Mouse (Mus musculus) midbrain, embryonic 15.5 days (tissue): ENCODE results near the gene Jarid2. TPM values are rescaled to one million over a fixed set of nuclear protein-coding genes. Genes with fewer than 3 reads are reported as not detected.
"Not testable (repeated sequence)": the region's sequence is repeated elsewhere in the genome, so short reads cannot be mapped to it uniquely, and the experiment has no call there.

Experiments used
- ATAC-seq: fragments of 200-750 bp; cut with Nextera tagmentation; replicated peaks from 2 replicates; pipeline ENCODE4 v1.8.0; 2017; ENCODE audit warnings: moderate TSS enrichment
- H3K27ac ChIP-seq: fragments of 300-500 bp; sonication (generic); 2 replicates; pipeline ENCODE4 v1.5.1; 2015; ENCODE audit warnings: mild to moderate bottlenecking, inconsistent platforms
- H3K27me3 ChIP-seq: fragments of 300-500 bp; sonication (generic); replicated peaks from 2 replicates; pipeline ENCODE4 v1.6.1; 2015; ENCODE audit warnings: inconsistent platforms
- H3K36me3 ChIP-seq: fragments of 300-500 bp; sonication (generic); replicated peaks from 2 replicates; pipeline ENCODE4 v1.6.1; 2015; ENCODE audit warnings: inconsistent platforms
- H3K4me1 ChIP-seq: fragments of 300-500 bp; sonication (generic); 2 replicates; pipeline ENCODE4 v1.6.1; 2015; ENCODE audit warnings: inconsistent platforms
- H3K4me2 ChIP-seq: fragments of 300-500 bp; sonication (generic); 2 replicates; pipeline ENCODE4 v1.6.1; 2015; ENCODE audit warnings: inconsistent platforms, mild to moderate bottlenecking, moderate library complexity
- H3K4me3 ChIP-seq: fragments of 300-500 bp; sonication (generic); 2 replicates; pipeline ENCODE4 v1.5.1; 2015; ENCODE audit warnings: mild to moderate bottlenecking, inconsistent platforms
- H3K9ac ChIP-seq: fragments of 300-500 bp; sonication (generic); 2 replicates; pipeline ENCODE4 v1.6.1; 2015; ENCODE audit warnings: mild to moderate bottlenecking, inconsistent platforms
- H3K9me3 ChIP-seq: fragments of 300-500 bp; sonication (generic); 2 replicates; pipeline ENCODE4 v1.6.1; 2016; ENCODE audit warnings: inconsistent platforms
- WGBS: fragments of 180-500 bp; shearing (Covaris S2); methylation state at CpG from one replicate; pipeline ENCODE4 v1.1.7; 2015; ENCODE audit warnings: mixed read lengths; 5-methylcytosine and 5-hydroxymethylcytosine counted together
- polyA plus RNA-seq: library from polyadenylated mRNA; unstranded; fragments of >200 nt; fragmentation: Nextera tagmentation; extraction: Ambion mirVana; gene quantifications from 2 replicates; pipeline ENCODE4 v1.2.1, GENCODE M21; 2015

The Jarid2 gene
- polyA plus RNA-seq, 1 experiment from 2014 or later, result 44.7 TPM

- no peak for ATAC-seq
- WGBS, result 76% methylated on average over 5 of the region's 5 CpGs
- Histone ChIP-seq H3K36me3 (no peaks in the 10 kb centered on the region), H3K4me2 (no peak overlapping the region), H3K27me3 (no peaks in the 10 kb centered on the region), H3K4me1 (no peaks in the 10 kb centered on the region), H3K27ac (no peak overlapping the region), H3K9me3 (no peaks in the 10 kb centered on the region), H3K4me3 (no peak overlapping the region), H3K9ac (no peak overlapping the region)
These were observed 99.6 kb downstream of the Jarid2 start for GRCm38 (mm10) chr13:44828903-44829302.

DNA sequence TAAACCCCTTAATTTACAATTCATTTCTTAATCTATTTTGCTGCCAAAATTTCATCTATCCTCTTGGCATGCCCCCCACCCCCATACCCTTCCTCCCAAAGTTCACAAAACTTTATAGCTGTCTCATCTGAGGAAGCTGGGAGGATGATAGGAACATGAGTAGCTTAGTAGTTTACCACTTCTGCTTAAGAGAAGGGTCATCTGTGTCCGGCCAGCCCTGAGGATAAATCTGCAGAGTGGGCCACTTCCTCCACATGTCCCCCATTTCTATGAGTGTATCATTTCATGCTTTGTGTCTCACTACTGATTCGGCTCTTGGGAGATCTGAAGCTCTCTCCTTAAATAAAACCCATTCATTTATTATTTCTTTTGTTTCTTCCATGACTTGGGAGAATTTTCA lies 102.8 kb downstream of the Jarid2 start:
- 82% methylated on average over 2 of the region's 2 CpGs for WGBS
- ATAC-seq, result no peak
- Histone ChIP-seq H3K36me3 (no peaks in the 10 kb centered on the region), H3K4me3 (no peak overlapping the region), H3K9me3 (no peaks in the 10 kb centered on the region), H3K27me3 (no peaks in the 10 kb centered on the region), H3K4me2 (no peak overlapping the region), H3K4me1 (no peaks in the 10 kb centered on the region), H3K9ac (no peak overlapping the region), H3K27ac (no peak overlapping the region)

- Histone ChIP-seq H3K27me3 (no peaks in the 10 kb centered on the region), H3K36me3 (no peaks in the 10 kb centered on the region), H3K9me3 (no peaks in the 10 kb centered on the region), H3K27ac (no peak overlapping the region), H3K4me2 (no peak overlapping the region), H3K4me1 (no peaks in the 10 kb centered on the region), H3K4me3 (no peak overlapping the region), H3K9ac (no peak overlapping the region)
- whole genome bisulfite sequencing, result 92% methylated on average over 4 of the region's 4 CpGs
- no peak for ATAC-seq
These were observed 103.6 kb downstream of the Jarid2 start for GRCm38 (mm10) chr13:44832866-44833265.

DNA sequence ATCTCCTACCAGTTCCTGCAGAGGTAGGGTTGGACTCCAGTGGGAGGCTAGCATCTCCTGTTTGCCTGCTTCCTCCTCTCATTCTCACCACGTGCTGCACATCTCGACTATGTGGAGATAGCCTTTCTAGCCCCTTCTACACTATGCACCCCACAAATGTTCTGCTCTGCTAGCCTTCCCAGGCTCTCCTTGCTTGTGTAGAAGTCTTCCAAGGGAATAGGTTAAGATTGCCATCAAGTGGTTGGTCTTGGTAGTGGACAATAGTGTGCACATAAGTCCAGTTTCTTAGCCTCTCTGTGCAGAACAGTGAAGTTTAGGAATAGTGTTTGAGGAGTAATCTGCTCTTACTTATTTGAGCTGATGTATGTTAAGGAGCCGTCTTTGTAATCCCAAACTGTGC lies 104.1 kb downstream of the Jarid2 start:
- WGBS, result 50% methylated on average over 3 of the region's 3 CpGs

DNA sequence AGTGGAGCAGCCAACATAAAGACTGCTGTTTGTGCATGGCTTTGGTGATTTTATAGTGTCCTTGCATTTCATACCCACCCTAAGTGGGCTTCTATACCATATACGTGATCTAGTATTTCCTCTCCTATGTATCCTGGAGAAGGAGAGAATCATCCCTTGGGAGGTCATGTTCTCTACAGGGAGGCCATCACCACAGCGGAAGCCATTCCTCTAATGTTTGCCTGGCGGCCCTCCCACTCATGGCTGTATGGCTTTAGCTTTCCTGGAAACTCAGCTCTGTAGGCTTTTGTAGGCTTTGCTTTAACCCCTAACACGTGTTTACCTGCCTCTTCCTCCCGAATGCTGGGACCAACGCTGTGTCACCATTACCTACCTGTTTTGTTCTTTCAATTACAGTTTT lies 108.2 kb downstream of the Jarid2 start:
- Histone ChIP-seq H3K4me2 (no peak overlapping the region), H3K9me3 (no peaks in the 10 kb centered on the region), H3K27me3 (no peaks in the 10 kb centered on the region), H3K4me3 (no peak overlapping the region), H3K4me1 (peaks cover 24% of the 10 kb centered on the region), H3K9ac (no peak overlapping the region), H3K27ac (no peak overlapping the region), H3K36me3 (no peaks in the 10 kb centered on the region)
- 84% methylated on average over 6 of the region's 6 CpGs for WGBS
- no peak for ATAC-seq

More for the DNA sequence above, 104.1 kb downstream of the Jarid2 start:
- Histone ChIP-seq H3K36me3 (no peaks in the 10 kb centered on the region), H3K27me3 (no peaks in the 10 kb centered on the region), H3K27ac (no peak overlapping the region), H3K4me3 (no peak overlapping the region), H3K9me3 (no peaks in the 10 kb centered on the region), H3K4me1 (no peaks in the 10 kb centered on the region), H3K9ac (no peak overlapping the region), H3K4me2 (no peak overlapping the region)
- no peak; the same call in 1 of the 2 replicates for ATAC-seq

DNA sequence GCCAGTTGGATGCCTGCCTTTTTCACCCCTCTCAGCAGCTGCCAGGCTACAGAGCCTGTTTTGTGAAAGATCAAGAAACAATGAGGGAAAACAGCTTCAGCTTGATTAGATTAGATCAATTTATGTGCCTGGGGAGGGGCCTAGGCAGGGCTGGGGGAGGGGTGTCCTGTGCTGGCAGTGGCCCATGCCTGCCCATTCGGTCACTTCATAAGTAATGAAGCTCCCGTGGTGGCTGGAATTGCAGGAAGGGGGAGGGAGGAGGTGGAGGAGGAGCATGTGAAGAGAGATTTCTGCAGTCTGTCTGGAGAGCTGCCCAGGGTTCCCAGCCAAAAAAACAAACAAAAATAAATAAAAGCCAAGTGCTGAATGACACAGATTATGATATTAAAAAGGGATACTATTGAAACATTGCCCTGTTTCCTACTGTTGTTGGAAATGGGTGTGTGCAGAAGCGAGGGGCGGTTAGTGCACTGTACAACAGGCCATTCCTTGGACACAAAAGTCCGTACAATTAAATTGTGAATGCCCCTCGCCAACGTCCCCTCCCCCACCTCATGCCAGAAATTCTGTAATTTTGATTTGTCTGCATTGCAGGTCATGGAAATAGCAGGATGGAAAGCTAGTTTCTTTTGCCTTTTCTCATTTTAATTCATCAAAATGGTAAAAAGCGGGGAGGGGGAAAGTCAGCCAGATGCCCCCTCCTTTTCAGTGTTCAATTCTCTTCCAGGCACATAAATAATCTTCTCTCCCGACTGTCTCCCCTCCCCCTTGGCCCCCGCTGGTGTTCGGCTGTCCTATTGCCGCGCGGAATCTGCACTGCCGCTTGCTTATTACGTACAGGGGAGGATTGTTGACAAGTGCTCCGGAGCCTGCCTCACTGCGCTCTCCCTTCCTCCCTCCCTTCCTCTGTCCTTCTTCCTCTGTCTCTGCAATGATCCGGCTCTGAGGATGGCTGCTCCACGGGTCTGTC lies 110.9 kb downstream of the Jarid2 start:
- WGBS, result 2% methylated on average over 20 of the region's 20 CpGs
- peak overlapping the region; percentile 62 for H3K4me2 ChIP-seq
- ATAC-seq, result peak; percentile 96
- peaks cover 45% of the 10 kb centered on the region for H3K4me1 ChIP-seq
- no peaks in the 10 kb centered on the region for H3K27me3 ChIP-seq
- no peaks in the 10 kb centered on the region for H3K36me3 ChIP-seq
- peak overlapping the region; percentile 94 for H3K27ac ChIP-seq
- peak overlapping the region; percentile 44 for H3K4me3 ChIP-seq
- peak overlapping the region; percentile 59 for H3K9ac ChIP-seq
- H3K9me3 ChIP-seq, result no peaks in the 10 kb centered on the region

- H3K27ac ChIP-seq, result no peak overlapping the region
- no peak overlapping the region for H3K4me2 ChIP-seq
- H3K36me3 ChIP-seq, result 0 out of 2 replicates have a peak, but pooled peaks cover 2% of the 10 kb centered on the region
- H3K9ac ChIP-seq, result no peak overlapping the region
- 48% methylated on average over 2 of the region's 2 CpGs for WGBS
- no peaks in the 10 kb centered on the region for H3K9me3 ChIP-seq
- no peak overlapping the region for H3K4me3 ChIP-seq
- H3K27me3 ChIP-seq, result no peaks in the 10 kb centered on the region
- ATAC-seq, result no peak
- H3K4me1 ChIP-seq, result peaks cover 7% of the 10 kb centered on the region
These were observed 122.2 kb downstream of the Jarid2 start for GRCm38 (mm10) chr13:44851426-44851825.

DNA sequence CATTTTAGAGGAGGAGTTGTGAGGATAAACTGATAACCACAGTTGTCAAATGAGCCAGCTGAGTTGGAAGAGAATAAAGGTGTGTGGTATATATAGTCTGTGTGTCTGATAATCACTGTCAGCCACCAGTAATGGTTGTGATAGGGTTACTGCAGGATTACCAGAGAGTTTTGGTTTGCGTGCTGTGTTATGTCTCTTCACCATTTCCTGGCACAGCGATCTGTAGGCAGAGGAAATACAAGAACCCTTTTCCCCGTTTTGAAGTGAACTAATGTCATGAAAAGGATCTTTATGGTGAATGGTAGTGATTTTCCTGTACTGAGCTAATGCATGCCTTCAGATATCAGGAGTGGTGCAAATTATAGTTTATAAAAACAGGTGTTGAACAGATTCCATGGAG lies 122.8 kb downstream of the Jarid2 start:
- H3K9me3 ChIP-seq, result no peaks in the 10 kb centered on the region
- WGBS, result 79% methylated on average over 3 of the region's 3 CpGs
- H3K27ac ChIP-seq, result no peak overlapping the region
- H3K4me3 ChIP-seq, result no peak overlapping the region
- peaks cover 8% of the 10 kb centered on the region for H3K4me1 ChIP-seq
- H3K27me3 ChIP-seq, result no peaks in the 10 kb centered on the region
- ATAC-seq, result no peak
- 0 out of 2 replicates have a peak, but pooled peaks cover 2% of the 10 kb centered on the region for H3K36me3 ChIP-seq
- H3K9ac ChIP-seq, result no peak overlapping the region
- no peak overlapping the region for H3K4me2 ChIP-seq

DNA sequence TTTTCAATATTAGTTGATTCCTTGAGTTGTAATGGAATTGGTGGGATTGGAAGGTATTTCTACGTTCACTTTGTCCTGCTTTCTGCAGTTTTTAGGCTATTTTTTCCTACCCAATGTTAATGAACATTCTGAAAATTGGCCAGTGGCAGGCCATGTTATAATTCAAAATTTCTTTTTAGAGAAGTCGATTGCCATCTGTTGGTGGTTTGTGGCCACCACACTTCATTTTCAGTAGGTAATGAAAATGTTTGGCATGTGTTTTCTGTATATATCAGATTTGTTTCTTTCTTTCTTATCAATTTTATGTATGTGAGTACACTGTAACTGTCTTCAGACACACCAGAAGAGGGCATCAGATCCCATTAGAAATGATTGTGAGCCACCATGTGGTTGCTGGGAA lies 136.3 kb downstream of the Jarid2 start:
- Histone ChIP-seq H3K27ac (no peak overlapping the region), H3K9ac (no peak overlapping the region), H3K4me1 (peaks cover 18% of the 10 kb centered on the region), H3K27me3 (no peaks in the 10 kb centered on the region), H3K9me3 (peaks cover 6% of the 10 kb centered on the region; the same call in 1 of the 2 replicates), H3K4me3 (no peak overlapping the region), H3K4me2 (no peak overlapping the region), H3K36me3 (no peaks in the 10 kb centered on the region)
- WGBS, result 92% methylated on average over 2 of the region's 2 CpGs
- ATAC-seq, result no peak

DNA sequence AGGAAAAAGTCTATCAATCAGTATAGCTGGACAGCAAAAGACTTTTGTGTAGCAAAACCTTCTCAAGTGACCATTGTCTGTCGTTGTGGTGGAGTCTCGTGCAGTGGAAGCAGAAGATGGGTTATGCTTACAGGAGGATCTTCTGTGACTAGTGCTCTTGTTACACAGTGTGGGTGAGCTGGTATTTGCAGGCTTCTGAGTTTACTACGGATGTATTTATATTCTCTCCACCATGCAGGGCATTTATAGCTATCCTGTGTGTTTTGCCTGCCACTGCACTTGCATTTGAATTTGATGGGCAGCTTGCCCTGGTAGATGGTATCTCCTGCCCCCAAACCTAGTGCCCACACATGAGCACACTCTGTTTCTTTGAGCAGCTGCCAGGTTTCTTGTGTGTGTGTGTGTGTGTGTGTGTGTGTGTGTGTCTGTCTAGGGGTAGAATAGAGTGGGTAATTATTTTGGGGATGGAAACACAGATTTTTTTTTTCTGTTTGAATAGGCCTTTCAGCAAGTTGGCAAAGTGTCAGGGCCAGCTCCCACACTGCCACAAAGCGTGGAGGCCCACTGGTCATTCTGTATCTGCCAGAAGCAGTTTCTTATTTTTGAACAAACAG lies 138.9 kb downstream of the Jarid2 start:
- H3K9ac ChIP-seq, result no peak overlapping the region
- peaks cover 6% of the 10 kb centered on the region; the same call in 1 of the 2 replicates for H3K9me3 ChIP-seq
- peaks cover 21% of the 10 kb centered on the region for H3K4me1 ChIP-seq
- H3K4me2 ChIP-seq, result no peak overlapping the region
- no peak overlapping the region for H3K4me3 ChIP-seq
- peak overlapping the region; percentile 62 for H3K27ac ChIP-seq
- no peaks in the 10 kb centered on the region for H3K36me3 ChIP-seq
- ATAC-seq, result peak; percentile 54; the same call in 1 of the 2 replicates
- WGBS, result 50% methylated on average over 4 of the region's 4 CpGs
- H3K27me3 ChIP-seq, result no peaks in the 10 kb centered on the region

DNA sequence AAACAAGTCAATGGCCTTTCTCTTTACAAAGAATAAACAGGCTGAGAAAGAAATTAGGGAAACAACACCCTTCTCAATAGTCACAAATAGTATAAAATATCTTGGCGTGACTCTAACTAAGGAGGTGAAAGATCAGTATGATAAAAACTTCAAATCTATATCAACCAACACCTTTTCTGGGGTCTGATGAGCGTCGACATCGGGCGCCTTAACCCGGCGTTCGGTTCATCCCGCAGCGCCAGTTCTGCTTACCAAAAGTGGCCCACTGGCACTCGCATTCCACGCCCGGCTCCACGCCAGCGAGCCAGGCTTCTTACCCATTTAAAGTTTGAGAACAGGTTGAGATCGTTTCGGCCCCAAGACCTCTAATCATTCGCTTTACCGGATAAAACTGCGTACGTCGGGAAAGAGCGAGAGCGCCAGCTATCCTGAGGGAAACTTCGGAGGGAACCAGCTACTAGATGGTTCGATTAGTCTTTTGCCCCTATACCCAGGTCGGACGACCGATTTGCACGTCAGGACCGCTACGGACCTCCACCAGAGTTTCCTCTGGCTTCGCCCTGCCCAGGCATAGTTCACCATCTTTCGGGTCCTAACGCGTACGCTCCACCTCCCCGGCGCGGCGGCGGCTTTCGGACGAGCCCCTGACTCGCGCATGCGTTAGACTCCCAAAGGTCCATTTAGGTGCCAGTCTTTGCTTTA lies 140.3 kb downstream of the Jarid2 start:
- not testable (repeated sequence) for H3K4me3 ChIP-seq, H3K4me2 ChIP-seq, H3K9me3 ChIP-seq, H3K27ac ChIP-seq, H3K9ac ChIP-seq, H3K27me3 ChIP-seq, H3K36me3 ChIP-seq
- 71% methylated on average over 47 of the region's 47 CpGs for WGBS
- H3K4me1 ChIP-seq, result peaks cover 26% of the 10 kb centered on the region
- ATAC-seq, result peak; percentile 97

GRCm38 (mm10) chr13:44876799-44877198 lies 147.5 kb downstream of the Jarid2 start:
- Histone ChIP-seq H3K36me3 (no peaks in the 10 kb centered on the region), H3K4me1 (peaks cover 37% of the 10 kb centered on the region), H3K4me3 (no peak overlapping the region), H3K9me3 (no peaks in the 10 kb centered on the region), H3K27me3 (no peaks in the 10 kb centered on the region), H3K9ac (no peak overlapping the region), H3K27ac (no peak overlapping the region), H3K4me2 (no peak overlapping the region)
- 57% methylated on average over 2 of the region's 2 CpGs for WGBS
- no peak for ATAC-seq
